Mouse (Mus musculus) spleen, adult 2 months (tissue): Measurements from ENCODE around the gene Stk39.

Source experiments
- CTCF ChIP-seq: fragments of 200-500 bp; IDR thresholded peaks from 2 replicates; pipeline ENCODE4 v1.5.1; 2011; ENCODE audit warnings: mild to moderate bottlenecking, inconsistent platforms; ENCODE audit not compliant: insufficient read depth, insufficient read length, insufficient replicate concordance; ENCODE audit errors: extremely low read depth
- POLR2A ChIP-seq: fragments of 200-500 bp; IDR thresholded peaks from 2 replicates; pipeline ENCODE4 v1.6.1; 2011; ENCODE audit warnings: low read depth, low read length, inconsistent platforms

DNA sequence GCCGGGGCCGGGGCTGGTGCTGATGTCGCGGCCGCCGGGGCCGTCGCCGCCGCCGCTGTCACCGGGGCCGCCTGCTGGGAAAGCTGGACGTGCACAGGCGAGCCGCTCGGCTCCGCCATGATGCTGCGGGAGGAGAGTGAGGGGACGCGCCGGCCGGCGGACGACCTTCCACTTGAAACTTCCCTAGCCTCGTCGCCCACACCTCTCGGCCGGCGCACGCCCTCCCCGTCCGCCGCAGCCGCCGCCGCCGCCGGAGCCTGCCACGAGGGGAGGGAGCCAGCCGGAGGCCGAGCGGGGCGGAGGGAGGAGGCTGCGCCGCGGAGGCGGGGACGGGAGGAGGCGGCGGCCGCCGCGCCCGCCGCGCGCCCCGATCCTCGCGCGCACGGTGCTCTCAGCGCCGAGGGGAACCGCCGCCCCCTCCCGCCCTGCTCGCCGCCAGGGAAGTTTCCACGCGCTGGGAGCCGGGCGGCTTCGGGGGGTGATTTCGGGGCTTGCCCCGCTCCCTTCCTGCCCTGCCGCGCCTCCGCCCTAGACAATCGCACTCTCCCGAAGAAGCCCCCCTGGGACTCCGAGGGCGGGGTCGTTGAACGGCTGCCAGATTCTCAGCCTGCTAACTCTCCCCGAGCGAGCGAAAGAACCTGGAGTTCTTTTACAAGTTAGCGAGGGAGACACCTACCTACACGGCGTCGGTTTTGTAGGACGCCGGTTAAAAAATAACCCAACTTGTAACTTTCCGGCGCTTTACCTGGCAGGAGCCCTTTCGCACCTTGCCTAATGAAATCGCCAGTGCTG, at the start of gene Stk39:
- TF ChIP-seq CTCF (no peak), POLR2A (no peak)
